Mouse (Mus musculus) hindbrain, embryonic 11.5 days (tissue): Measurements from ENCODE around the gene Proca1. TPM values are rescaled to one million over a fixed set of nuclear protein-coding genes. Genes with fewer than 3 reads are reported as not detected.

Experiments used
- ATAC-seq: fragments of 200-750 bp; cut with Nextera tagmentation; 2 replicates; pipeline ENCODE4 v1.8.0; 2017; ENCODE audit warnings: mild to moderate bottlenecking, moderate TSS enrichment, moderate library complexity; ENCODE audit not compliant: low FRiP score
- DNase-seq: peaks from one replicate; pipeline ENCODE4 v3.0.0-alpha.2; 2015; ENCODE audit warnings: low spot score
- H3K27ac ChIP-seq: fragments of 300-500 bp; sonication (generic); 2 replicates; pipeline ENCODE4 v1.5.1; 2014; ENCODE audit warnings: mild to moderate bottlenecking, low read depth, low read length
- H3K27me3 ChIP-seq: fragments of 300-500 bp; sonication (generic); 2 replicates; pipeline ENCODE4 v1.6.1; 2014; ENCODE audit warnings: mild to moderate bottlenecking, low read length, moderate library complexity, mixed read lengths; ENCODE audit not compliant: control insufficient read depth, insufficient read depth
- H3K36me3 ChIP-seq: fragments of 300-500 bp; sonication (generic); 2 replicates; pipeline ENCODE4 v1.6.1; 2014; ENCODE audit warnings: mild to moderate bottlenecking, low read length, moderate library complexity, mixed read lengths; ENCODE audit not compliant: control insufficient read depth, insufficient read depth
- H3K4me1 ChIP-seq: fragments of 300-500 bp; sonication (generic); replicated peaks from 2 replicates; pipeline ENCODE4 v1.6.1; 2014; ENCODE audit warnings: low read length, mixed read lengths; ENCODE audit not compliant: control insufficient read depth, insufficient read depth
- H3K4me2 ChIP-seq: fragments of 300-500 bp; sonication (generic); replicated peaks from 2 replicates; pipeline ENCODE4 v1.6.1; 2014; ENCODE audit warnings: mild to moderate bottlenecking, low read depth, low read length
- H3K4me3 ChIP-seq: fragments of 300-500 bp; sonication (generic); 2 replicates; pipeline ENCODE4 v1.5.1; 2014; ENCODE audit warnings: low read depth, low read length
- H3K9ac ChIP-seq: fragments of 300-500 bp; sonication (generic); 2 replicates; pipeline ENCODE4 v1.6.1; 2014; ENCODE audit warnings: low read depth, low read length
- H3K9me3 ChIP-seq: fragments of 300-500 bp; sonication (generic); 2 replicates; pipeline ENCODE4 v1.6.1; 2016; ENCODE audit warnings: low read length; ENCODE audit not compliant: control insufficient read depth
- WGBS: fragments of 180-500 bp; shearing (Covaris S2); extraction: QIAGEN DNeasy Blood & Tissue Kit; methylation state at CpG from one replicate; pipeline ENCODE4 v1.1.7; 2014; 5-methylcytosine and 5-hydroxymethylcytosine counted together
- polyA plus RNA-seq: library from polyadenylated mRNA; unstranded; fragments of >200 nt; fragmentation: Nextera tagmentation; extraction: Ambion mirVana; gene quantifications from 2 replicates; pipeline ENCODE4 v1.2.1, GENCODE M21; 2014

The Proca1 gene
- polyA plus RNA-seq, 1 experiment from 2014 or later: 1.0 TPM

GRCm38 (mm10) chr11:78163681-78164603 is 29.2 kb upstream of the Proca1 start:
- Histone ChIP-seq H3K9ac (peak overlapping the region; percentile 93), H3K36me3 (peaks cover 15% of the 10 kb centered on the region), H3K4me2 (peak overlapping the region; percentile 70), H3K27me3 (no peaks in the 10 kb centered on the region), H3K4me3 (peak overlapping the region; percentile 95), H3K4me1 (peaks cover 13% of the 10 kb centered on the region), H3K27ac (peak overlapping the region; percentile 97), H3K9me3 (no peaks in the 10 kb centered on the region)
- peak; percentile 85 for DNase-seq
- peak; percentile 85 for ATAC-seq
- under 1% methylated on average over 22 of the region's 22 CpGs for WGBS

DNA sequence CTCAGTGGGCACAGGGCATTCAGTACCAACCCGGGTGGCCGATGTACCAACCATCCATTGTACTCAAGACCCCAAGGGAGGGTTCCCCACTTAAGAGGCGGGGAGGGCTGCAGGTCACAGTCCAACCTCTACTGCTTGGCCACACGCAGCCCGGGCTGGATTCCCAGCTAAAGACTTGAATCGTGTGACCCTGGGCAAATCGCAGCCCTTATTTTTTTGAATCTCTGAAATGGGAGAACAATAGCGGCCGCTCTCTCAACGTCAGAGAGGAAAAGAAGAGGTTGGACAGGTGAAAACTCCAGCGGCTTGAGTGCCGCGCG is 28.6 kb upstream of the Proca1 start:
- Histone ChIP-seq H3K4me3 (peak overlapping the region; percentile 95), H3K27ac (peak overlapping the region; percentile 97), H3K4me2 (peak overlapping the region; percentile 70), H3K36me3 (peaks cover 13% of the 10 kb centered on the region), H3K27me3 (no peaks in the 10 kb centered on the region), H3K9me3 (no peaks in the 10 kb centered on the region), H3K9ac (peak overlapping the region; percentile 93), H3K4me1 (peaks cover 11% of the 10 kb centered on the region)
- WGBS: 0% methylated on average over 14 of the region's 14 CpGs
- ATAC-seq (no peak), DNase-seq (no peak)

DNA sequence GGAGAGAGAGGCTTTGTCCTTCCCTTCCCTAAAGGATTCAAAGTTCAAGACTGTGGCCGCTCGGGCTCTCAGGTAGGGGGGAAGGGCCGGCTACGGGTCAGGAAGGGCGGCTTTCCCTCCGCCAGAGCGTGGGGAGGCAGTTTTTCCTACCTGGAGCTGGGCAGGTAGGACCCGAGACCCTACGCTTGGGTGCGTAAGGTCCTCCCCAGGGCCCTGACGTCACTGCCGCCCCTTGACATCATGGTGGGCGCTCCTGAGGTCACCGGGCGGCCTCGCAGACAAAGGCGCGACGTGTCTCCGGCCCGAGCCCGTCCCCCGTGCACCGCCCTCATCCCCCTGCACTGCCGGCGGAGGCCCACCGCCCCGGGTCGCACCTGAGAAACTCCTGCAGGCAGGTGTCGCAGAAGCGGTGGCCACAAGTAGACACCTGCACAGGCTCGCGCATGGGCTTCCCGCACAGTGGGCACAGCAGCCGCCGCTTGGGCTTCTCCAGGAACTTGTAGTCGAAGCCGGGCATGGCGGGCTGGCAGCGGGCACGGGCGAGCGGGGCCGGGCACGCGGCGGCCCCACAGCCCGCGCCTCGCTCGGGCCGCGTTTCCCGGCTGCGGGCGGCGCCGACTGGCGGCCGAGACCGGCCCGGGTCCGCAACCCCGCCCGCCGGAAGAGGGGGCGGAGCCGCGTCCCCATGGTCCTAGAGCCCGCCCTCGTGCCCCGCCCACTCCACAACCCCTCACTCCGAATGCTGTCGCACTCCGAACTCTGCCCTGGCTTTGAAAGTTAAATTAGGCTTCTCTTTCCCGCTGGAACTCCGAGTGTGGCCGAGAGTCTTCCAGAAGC is 28.1 kb upstream of the Proca1 start, which contains the start of gene Traf4:
TSS of gene Traf4 (minus strand) at position 666 of the 837 bp plus-strand sequence.
- Histone ChIP-seq H3K36me3 (peaks cover 11% of the 10 kb centered on the region), H3K27me3 (no peaks in the 10 kb centered on the region), H3K9ac (peak within 1 kb of the TSS; percentile 93), H3K27ac (peak within 1 kb of the TSS; percentile 97), H3K9me3 (no peaks in the 10 kb centered on the region), H3K4me2 (peak within 1 kb of the TSS; percentile 70), H3K4me3 (peak within 1 kb of the TSS; percentile 95), H3K4me1 (peaks cover 11% of the 10 kb centered on the region)
- peak; percentile 79 for ATAC-seq
- DNase-seq: peak; percentile 95
- under 1% methylated on average over 74 of the region's 78 CpGs for WGBS

- WGBS: 4% methylated on average over 16 of the region's 16 CpGs
- ATAC-seq: peak; percentile 20; the same call in 1 of the 2 replicates
Measured at GRCm38 (mm10) chr11:78165761-78166109, 27.5 kb upstream of the Proca1 start.

GRCm38 (mm10) chr11:78166161-78166560 is 27.0 kb upstream of the Proca1 start:
- Histone ChIP-seq H3K4me3 (no peak overlapping the region), H3K27me3 (no peaks in the 10 kb centered on the region), H3K27ac (no peak overlapping the region), H3K36me3 (peaks cover 3% of the 10 kb centered on the region; the same call in 1 of the 2 replicates), H3K4me1 (peaks cover 11% of the 10 kb centered on the region), H3K9ac (peak overlapping the region; percentile 93; the same call in 1 of the 2 replicates), H3K9me3 (no peaks in the 10 kb centered on the region), H3K4me2 (peak overlapping the region; percentile 70)
- DNase-seq (no peak), ATAC-seq (no peak)
- 58% methylated on average over 4 of the region's 4 CpGs for WGBS

More at GRCm38 (mm10) chr11:78165761-78166109, 27.5 kb upstream of the Proca1 start:
- no peak for DNase-seq
- Histone ChIP-seq H3K36me3 (peaks cover 7% of the 10 kb centered on the region), H3K4me2 (peak overlapping the region; percentile 70), H3K4me3 (peak overlapping the region; percentile 95), H3K9me3 (no peaks in the 10 kb centered on the region), H3K4me1 (peaks cover 11% of the 10 kb centered on the region), H3K27ac (peak overlapping the region; percentile 59; the same call in 1 of the 2 replicates), H3K27me3 (no peaks in the 10 kb centered on the region), H3K9ac (peak overlapping the region; percentile 93)

DNA sequence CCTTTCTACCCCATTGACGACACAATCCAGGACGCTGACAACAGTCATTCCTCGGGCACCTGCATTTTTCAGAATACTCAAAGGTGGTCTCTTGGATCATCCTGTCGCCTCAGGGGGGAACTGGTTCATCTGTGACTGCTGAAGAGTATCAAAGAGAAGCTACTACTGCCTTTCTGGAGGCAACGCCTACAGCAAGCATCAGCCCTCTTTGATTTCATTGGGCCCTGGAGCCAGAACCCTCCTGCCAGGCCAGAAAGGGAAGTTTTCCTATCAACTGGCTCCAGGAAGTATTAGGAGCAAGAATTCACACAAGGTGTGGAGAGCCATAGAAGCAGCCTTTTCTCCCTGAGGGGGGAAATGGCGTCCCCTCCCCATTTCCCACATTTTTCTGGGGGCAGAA is 26.6 kb upstream of the Proca1 start:
- WGBS: 74% methylated on average over 6 of the region's 6 CpGs
- Histone ChIP-seq H3K36me3 (peaks cover 3% of the 10 kb centered on the region; the same call in 1 of the 2 replicates), H3K9ac (no peak overlapping the region), H3K4me1 (peaks cover 11% of the 10 kb centered on the region), H3K27ac (no peak overlapping the region), H3K9me3 (no peaks in the 10 kb centered on the region), H3K4me3 (no peak overlapping the region), H3K4me2 (no peak overlapping the region), H3K27me3 (no peaks in the 10 kb centered on the region)
- DNase-seq (no peak), ATAC-seq (no peak)

DNA sequence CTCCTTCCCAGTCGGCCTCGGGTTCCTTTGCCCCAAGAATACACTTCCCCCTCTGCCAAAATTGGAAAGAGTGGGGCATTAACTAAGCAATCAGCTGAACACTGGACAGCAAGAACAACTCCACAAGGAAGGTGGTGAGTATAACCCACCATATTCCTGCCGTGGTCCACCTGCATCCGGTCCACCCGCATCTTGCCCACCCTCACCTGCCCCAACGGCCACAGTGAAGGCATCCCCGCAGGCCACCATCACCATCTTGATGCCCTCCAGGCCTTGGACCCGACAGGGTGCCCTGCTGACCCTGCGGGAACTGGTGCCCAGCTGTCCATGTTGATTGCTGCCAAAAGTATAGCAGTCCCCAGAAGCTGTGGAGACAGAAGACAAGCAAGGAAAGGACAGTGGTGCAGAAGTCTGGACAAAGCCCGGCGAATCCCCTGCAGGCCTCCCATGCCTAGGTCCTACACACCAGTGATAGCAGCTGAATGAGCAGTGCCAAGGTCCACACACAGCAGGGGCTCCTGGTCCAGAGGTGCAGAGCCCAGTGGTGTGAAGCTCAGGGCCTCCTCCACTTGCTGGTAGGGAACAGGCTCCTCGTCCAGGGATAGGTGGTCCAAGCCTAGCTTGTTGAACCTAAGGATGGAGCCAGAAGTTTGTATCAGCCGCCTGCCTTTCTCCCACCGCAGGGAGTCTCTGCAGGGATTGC is 25.8 kb upstream of the Proca1 start:
- ATAC-seq: no peak
- H3K4me3 ChIP-seq: no peak overlapping the region

More for the DNA sequence above, 25.8 kb upstream of the Proca1 start:
- no peak overlapping the region for H3K27ac ChIP-seq
- no peaks in the 10 kb centered on the region for H3K27me3 ChIP-seq
- no peaks in the 10 kb centered on the region for H3K9me3 ChIP-seq
- H3K36me3 ChIP-seq: no peaks in the 10 kb centered on the region
- H3K4me1 ChIP-seq: peaks cover 10% of the 10 kb centered on the region
- H3K9ac ChIP-seq: no peak overlapping the region
- DNase-seq: no peak
- no peak overlapping the region for H3K4me2 ChIP-seq
- WGBS: 87% methylated on average over 14 of the region's 14 CpGs
